Mouse (Mus musculus) spleen, postnatal 4 days (tissue): Measurements from ENCODE around the gene Tmc3.

Source experiments
- DNase-seq, 2 experiments: peaks; one replicate each; pipeline ENCODE4 v3.0.0; 2022; ENCODE audit warnings: low spot score in 2 of 2

The Tmc3 gene

DNA sequence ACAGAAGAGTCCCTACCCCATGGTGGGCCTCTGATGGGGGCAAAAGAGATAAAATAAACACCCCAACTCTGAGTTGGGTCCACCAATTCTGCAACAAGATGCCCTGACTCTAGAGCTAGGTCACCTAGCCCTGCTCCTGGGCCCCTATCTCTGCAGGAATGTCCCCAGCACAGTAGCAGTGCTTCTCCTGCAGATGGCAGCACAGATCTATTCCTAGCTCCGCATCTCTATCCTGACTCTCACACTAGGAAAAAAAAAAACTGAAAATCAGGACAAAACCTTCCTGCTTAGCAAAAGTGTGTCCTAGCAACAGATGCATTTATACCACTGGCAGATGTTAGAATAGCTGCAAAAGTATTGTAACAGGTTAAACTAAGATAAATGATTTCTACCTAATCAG is 84.0 kb downstream of the Tmc3 start:
- DNase-seq, result peak; percentile 56 to 67

DNA sequence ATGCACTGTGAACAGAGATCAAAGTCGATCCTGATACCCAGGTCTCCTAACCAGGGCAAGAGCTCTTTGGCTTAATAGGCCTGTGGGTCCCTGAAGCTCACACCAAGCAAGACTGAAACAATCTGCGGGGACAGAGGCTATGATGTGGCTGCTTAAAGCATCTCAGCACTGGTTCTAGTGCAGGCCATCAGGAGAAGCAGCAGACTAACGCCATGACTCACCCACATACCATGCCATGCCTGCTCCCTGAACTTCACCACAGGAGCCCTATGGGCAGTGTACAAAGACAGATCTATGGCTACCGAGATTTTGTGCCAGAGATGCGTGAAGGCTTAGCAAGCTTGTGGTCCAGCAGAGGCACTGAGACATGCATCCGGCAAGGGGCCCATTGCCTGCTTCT is 86.8 kb downstream of the Tmc3 start:
- peak; percentile 11 to 51 for DNase-seq
